Mouse (Mus musculus) heart, adult 2 months (tissue): Measurements from ENCODE around the gene Rasgrp2.

Experiments used
- CTCF ChIP-seq: fragments of 200-600 bp; IDR thresholded peaks from 2 replicates; pipeline ENCODE4 v1.8.1; 2022; ENCODE audit warnings: antibody characterized with exemption, mild to moderate bottlenecking, moderate library complexity
- EP300 ChIP-seq: fragments of 200-500 bp; IDR thresholded peaks from 2 replicates; pipeline ENCODE4 v1.6.1; 2011; ENCODE audit warnings: low read depth, low read length, control low read depth; ENCODE audit not compliant: insufficient read depth
- POLR2A ChIP-seq: fragments of 200-500 bp; IDR thresholded peaks from 2 replicates; pipeline ENCODE4 v1.6.1; 2011; ENCODE audit warnings: mild to moderate bottlenecking, low read depth, low read length, control low read depth; ENCODE audit not compliant: insufficient read depth

GRCm38 (mm10) chr19:6380411-6381166 lies 18.6 kb upstream of the Rasgrp2 start:
- TF ChIP-seq CTCF: no peak
- TF ChIP-seq POLR2A: no peak
- no peak for TF ChIP-seq EP300
